Mouse (Mus musculus) right cerebral cortex, postnatal 4 days (tissue): ENCODE measurements around the gene Hoxd3.

Experiments used
- DNase-seq: peaks from one replicate; pipeline ENCODE4 v3.0.0-alpha.2; 2022

Hoxd3 gene

DNA sequence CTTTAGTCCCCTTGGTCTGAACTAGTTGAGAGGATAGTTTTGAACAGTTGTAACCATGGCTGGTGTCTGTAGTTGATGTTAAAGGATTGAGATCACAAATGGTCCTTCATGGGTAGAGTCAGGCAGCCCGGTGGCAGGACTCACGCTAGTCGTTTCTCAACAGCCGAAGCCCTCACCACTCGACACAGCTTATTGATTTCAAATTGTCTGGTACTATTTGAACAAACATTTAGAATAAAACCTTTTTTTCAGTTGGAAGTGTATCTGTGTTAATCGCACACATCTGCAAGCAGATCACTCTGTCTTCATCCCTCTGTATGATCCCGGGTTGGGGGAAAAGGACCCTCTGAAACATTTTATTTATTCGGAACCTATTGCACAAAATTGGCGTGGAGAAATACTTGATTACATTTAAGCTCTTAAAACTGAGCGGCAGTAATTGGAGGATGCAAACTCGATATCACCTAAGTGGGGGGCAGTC lies 36.0 kb downstream of the Hoxd3 start:
- DNase-seq, result no peak

DNA sequence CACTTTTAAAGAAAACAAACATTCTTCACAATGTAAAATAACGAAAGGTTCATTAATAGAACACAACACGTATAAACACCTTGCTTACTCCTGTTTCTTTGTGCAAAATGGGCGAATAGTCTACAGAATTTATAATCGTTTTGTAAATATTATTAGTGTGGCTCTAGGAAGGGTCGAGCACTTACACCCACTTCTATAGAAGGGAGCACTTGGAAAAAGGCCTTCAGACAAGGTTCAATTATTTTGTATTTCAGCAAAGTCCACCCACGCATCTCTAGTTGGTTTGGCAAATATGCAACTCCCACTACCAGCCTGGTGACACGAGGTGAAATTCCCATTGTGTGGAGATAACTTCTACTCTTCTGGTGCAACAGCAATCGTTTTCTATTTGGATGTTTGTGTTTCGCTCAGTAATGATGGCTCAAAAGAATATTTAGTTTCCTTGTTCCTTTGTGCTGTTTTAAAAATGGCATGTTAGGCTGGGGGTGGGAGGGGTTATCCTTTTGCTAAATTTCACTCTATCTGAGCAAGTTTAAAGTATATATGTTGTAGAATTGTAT lies 36.8 kb downstream of the Hoxd3 start:
- no peak for DNase-seq

DNA sequence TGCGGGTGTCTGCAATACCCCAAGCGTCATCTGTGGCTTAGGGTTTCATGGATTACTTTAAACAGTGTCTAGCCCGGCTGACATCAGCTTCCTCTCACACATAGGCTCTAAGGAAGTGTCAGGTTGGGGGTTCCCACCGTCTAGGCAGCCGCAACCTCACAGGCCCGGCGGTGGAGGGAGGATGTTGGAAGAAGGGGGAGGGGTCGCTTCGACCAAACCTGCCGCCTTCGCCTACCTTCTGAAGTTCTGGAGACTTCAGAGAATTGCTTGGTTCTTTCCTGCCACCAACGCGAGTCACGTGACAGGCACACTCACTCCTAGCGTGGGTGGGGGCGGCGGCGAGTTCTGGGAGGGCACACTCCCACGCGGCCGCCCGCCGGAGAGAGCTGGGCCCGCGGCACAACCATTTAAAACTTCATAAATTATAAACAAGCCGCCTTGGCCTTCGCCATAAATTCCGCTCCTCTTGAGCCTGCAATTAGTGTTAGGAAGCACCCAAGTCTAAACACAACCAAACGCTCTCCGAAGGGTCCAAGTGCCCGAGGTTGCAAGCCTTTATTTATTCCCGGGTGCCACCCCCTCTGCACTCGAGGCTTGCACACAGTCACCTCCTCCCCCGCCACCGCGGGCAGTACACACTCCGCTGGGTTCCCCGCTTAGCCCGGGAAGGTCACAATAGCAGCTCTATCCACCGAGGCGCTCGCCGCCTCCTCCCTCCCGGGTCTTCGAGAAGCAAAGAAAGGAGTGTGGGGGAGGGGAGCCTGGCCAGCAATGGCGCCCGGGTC lies 37.8 kb downstream of the Hoxd3 start:
- DNase-seq, result no peak

DNA sequence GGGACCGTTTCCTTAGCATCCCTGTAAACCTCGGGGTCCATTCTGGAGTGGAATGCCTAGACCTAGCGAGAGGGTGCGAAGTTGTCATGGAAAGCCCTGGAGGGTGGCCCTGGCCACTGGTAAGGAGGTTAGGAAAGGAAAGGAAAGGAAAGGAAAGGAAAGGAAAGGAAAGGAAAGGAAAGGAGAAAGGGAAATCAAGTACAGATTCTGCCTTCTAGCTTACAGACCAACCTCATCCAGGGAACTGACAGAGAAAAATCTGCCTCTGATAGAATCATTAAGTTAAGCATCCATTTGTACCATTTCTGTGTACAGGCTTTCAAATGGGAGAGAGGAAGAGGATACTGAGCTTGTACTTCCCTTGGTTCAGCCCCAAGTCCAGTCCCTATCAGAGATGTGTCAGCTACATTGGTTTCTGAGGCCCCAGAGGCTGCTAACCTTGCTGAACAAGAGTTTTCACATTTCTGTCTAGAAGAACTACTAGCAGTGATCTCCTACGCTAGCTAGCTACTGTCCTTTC lies 39.1 kb downstream of the Hoxd3 start:
- no peak for DNase-seq

DNA sequence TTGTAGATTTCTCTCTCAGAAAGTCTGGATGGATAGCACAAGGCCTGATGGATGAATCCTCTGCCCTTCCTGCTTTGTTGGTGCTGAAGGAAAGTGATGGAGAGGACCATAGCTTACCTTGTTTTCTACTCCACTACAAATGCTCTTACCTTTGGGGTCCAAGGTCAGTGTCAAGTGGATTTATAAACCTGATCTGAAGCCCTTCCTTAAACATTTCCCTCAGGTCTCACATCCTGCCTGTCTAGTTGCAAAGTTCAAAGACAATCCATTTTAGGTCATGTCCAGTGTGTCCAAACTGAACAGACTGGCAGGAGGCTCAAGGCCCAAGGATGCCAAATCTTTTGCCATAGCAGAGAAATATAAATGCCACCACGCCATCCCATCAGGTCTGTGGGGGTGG lies 40.1 kb downstream of the Hoxd3 start:
- DNase-seq, result no peak

DNA sequence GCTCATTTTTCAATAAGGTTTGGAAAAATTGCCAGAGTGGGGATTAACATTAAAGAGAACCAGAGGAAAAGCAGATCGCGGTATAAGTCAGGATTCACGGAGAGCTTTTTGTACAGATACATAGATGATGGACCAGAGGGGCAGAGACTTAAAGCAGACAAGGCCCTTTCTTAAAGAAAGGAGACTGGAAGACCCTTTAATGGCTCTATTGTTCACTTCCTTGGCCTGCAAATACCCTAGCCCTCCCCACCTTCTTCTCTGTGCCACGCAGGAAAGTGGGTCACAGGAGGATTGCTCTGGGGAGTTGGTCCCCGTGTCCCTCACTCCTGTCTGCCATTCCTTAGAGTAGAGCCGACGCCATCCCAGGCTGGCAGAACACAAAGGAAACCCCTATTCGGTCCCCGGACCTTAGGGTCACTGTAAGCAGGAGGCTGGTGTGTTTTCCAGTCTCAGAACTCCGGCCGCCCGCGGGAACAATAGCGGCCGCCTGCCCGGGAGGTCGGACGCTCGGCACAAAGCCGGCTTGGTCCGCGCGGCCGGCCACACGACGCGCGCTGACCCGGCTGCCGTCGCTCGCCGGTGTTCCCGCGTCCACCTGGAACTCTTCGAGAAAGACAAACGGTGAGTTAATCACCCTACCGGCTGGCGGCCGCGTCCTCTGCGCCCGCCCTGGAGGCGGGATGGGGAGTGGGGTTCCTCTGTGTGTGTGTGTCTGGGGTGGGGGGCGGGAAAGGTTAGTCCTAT lies 40.9 kb downstream of the Hoxd3 start:
- DNase-seq, result no peak

DNA sequence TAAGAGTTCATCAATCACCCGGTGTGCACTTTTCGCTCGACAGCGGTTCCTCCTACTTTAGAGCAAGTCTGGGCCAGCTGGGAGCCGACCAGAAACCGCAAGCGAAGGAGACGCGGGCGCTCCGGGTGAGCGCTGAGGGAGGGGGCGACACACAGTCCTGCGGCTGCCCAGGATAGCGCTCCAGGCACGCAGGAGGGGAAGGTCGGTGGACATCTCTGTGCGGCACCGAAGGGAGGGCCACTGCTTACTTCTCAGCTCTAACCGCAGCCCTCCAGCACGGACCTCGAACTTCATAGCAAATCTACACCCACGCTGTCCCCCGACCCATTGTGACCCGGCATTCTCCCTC lies 41.4 kb downstream of the Hoxd3 start:
- DNase-seq, result no peak

DNA sequence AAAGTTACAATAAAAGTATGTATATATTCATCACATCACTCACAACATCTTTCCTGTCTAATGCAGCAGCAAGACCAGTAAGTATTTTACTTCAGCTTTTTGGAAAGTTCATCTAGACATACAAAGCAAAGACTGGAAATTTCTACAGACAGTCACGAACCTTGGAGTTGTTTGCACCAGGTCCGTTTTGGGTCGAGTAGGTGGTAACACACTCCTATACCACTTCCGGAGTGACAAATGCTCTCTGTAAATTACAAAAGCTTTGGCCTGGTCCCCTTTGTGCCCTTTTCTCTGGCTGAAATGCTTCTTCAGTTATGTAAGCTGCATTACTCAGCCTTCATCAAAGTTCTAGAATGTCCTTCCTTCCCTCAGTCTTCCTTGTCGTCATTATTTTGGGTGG lies 42.0 kb downstream of the Hoxd3 start:
- no peak for DNase-seq

DNA sequence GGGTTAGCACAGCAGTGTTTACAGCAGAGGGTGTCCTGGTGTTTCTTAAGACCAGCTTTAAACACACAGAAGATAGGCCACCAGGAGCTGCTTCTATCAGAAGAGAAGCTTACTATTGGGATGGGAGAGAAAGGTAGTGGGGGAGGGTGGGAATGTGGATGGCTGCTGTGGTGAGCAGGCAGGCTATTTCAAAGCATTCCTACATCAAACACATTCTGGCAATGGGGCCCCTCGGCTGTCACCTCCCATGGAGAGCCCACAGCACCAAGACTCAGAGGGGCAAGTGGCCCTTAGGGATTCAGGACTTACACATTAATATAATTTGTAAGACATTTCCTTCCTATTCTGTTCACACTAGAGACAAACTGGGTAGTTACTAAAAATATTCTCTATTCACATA lies 48.4 kb downstream of the Hoxd3 start:
- DNase-seq, result no peak

DNA sequence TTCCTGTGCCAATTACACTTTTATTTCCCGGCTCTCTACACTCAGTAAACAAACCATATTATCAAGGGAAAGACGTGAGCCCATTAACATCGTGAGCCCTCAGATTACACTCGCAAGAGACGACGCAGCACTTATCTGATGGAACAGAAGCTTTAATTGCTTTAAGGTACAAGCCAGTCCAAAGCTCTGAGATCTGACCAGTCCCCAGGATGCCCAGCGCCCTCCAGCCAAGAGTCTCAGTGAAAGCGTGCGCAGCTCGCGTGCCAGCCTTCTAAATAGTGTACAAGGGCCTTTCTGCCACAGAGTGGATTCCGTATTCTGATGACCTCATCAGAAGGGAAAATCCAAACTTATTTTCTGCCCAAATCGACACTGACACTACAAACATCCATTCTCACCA lies 50.2 kb downstream of the Hoxd3 start:
- no peak for DNase-seq

DNA sequence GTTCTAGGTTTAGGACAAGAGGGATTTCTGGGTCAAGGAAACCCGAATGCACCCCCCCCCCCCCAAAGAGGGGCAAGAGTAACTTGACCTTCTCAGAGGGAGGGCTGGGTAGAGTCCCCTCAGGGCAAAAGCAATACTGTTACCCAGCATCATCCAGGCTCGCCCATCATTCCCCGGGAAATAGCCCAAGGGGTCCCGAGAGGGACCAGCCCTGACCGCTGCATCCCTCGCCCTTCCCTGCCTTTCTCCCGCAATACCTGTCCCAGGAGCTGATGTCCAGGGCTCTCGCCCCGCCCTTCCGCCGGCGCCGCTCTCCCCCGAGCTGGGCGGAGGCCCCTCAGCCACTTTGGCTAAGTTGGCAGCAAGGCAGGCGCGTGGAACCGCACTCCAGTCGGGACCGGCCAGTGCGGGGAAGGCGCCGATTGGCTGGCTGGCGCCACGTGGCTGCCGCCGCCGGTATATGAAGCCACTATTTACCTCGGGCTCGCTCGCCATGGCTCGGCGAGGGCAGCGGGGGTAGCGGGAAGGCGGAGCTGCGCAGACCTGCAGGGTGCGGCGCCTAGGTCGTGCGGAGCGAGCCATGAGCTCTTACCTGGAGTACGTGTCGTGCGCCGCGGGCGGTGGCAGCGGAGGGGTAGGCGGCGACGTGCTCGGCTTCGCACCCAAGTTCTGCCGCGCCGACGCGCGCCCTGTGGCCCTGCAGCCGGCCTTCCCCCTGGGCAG lies 51.0 kb downstream of the Hoxd3 start, which contains the start of gene Hoxd1:
Gene Hoxd1 (plus strand): TSS at position 459 of the 723 bp plus-strand sequence.
- no peak for DNase-seq

DNA sequence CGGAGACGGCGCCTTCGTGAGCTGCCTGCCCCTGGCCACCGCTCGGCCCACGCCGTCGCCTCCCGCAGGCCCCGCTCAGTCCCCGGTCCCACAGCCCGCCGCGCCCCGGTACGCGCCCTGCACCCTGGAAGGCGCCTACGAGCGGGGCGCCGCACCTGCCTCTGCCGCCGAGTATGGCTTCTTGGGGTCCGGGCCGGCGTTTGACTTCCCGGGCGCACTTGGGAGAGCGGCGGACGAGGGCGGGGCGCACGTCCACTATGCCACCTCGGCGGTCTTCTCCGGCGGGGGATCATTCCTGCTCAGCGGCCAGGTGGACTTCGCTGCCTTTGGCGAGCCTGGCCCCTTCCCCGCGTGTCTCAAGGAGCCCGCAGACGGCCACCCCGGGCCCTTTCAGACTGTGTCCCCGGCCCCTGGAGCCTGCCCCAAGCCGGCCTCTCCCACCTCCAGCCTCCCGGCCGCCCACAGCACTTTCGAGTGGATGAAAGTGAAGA lies 51.6 kb downstream of the Hoxd3 start:
- DNase-seq, result no peak

DNA sequence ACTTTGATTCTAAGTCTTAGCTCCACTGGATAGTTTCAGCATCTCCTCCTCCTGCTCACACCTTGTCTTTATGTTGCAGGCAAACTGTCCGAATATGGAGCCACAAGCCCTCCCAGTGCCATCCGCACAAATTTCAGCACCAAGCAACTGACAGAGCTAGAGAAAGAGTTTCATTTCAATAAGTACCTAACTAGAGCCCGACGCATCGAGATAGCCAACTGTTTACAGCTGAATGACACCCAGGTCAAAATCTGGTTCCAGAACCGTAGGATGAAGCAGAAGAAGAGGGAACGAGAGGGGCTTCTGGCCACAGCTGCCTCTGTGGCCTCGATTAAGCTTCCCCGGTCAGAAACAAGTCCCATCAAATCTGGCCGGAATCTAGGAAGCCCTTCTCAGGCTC lies 52.2 kb downstream of the Hoxd3 start:
- no peak for DNase-seq

DNA sequence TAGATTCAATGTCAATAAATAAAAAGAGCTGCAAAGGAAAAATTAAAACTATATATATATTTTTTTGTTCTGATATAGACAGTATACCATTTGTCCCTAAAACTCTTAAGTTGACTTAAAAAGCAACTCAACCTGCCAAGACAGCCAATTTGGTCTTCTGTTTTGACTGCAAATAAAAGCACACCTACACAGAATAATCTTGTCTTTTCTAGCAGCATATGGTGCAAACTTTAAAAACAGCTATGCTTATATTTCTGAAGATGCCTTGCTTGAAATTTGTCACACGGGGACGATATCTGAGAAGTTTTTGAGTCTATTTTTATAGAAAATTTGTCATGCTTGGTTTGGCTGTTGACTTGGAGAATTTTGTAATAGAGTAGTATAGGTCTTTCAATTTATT lies 62.6 kb downstream of the Hoxd3 start:
- no peak for DNase-seq

DNA sequence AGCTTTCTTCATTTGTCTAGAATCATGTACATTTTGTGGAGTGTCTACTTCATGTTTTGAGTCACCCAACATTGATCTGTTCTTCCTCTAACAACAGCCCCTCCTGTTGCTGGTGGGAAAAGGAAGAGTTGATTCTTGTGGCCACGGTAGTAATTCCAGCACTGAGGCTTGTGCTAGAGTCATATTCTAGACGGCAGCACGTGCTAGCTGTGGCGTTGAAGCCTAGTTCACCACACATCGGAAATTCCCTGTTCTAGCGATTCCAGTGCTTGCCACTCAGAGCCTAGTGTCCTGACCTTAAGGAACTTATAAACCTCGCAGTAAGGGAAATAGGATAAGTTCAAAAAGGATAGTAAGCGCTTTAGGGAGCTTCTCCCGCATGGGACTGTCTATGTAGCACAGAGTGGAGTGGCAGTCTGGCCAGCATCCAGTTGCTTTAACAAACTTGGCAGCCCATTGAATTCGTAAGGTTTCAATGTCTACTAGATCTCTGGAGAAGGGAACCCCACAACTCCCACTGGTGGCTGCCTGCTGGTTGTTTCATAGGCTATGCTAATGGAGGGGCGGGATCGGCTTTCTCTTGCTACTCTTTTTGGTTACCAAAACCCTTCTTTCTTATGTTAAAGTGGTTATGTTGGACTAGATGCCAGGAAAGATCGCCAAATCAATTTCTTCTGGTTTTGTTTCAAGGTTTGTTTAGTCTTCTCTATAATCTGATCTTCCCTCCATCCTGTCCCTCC lies 66.0 kb downstream of the Hoxd3 start:
- DNase-seq, result peak; percentile 10

DNA sequence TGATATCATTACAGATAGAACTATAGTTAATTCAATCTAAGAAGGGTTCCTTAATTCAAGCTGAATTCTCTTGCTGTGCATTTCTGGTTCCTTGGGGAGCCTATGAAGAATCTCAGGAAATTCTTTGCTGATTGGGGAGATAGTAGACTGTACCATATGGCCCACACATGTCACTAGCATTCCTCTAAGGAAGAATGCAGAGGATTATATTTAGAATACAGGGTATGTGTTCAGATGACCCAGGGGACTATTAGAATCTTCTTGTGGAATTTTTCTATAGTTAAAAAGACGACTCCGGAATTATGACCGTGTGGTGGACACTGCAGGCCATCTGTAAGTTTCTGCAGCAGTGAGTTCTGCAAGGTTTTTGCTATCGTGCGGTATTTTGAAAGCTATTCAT lies 69.7 kb downstream of the Hoxd3 start:
- DNase-seq, result no peak

DNA sequence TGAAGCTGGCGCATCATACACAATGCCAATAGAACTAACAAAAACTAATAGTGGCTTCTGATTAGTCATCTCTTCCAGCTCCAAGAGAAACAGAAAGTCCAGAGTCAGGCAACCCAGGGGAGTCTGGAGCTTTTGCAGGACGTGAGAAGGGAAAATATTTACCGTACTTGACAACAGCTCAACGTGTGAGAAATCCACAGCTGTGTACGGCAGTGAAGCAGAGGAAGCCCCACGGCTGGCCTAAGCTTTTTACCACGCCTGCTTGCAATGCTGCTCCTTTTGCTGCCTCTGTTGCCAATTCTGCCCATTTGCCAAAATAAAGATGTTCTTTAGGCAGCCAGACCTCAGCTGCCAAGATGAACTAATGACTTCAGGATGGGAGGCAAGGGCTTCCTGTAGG lies 83.8 kb downstream of the Hoxd3 start:
- no peak for DNase-seq
